Mouse (Mus musculus): Measurements from ENCODE around the gene Slco2b1. TPM values are rescaled to one million over a fixed set of nuclear protein-coding genes. Genes with fewer than 3 reads are reported as not detected.
"Not testable (repeated sequence)": the region's sequence is repeated elsewhere in the genome, so short reads cannot be mapped to it uniquely, and the experiment has no call there.

Slco2b1 gene
- 1.4 and 1.5 TPM in 2 replicates for polyA plus RNA-seq (2016; fragmentation: Nextera tagmentation; extraction: Ambion mirVana)

DNA sequence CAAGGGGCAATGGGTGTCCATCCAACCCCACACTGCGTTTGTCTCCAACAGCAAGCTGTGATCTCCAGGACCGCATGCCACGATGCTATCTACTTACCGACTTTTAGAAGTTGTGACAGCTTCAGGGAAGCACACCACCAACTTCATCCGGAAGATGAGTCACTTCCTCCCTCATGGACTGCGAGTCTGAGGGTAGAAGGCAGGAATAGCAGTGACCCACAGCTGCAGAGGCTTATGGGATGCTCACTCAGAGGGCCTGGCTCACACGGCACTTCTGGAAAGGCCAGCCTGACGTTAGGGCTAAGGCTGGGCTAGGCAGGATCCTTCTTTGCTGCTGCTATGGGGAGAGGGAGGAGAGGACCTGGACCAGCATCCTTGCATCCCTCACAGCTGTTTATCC lies at the start of gene Slco2b1:
Gene Slco2b1 (minus strand): TSS at position 175 of the 400 bp plus-strand sequence.
- Histone ChIP-seq H3K4me1 (replicated peaks) (peaks cover 25% of the 10 kb centered on the region), H3K36me3 (no peaks in the 10 kb centered on the region), H3K4me2 (no peak within 1 kb of the TSS), H3K9ac (replicated peaks) (no peak within 1 kb of the TSS), H3K4me3 (replicated peaks) (no peak within 1 kb of the TSS), H3K27me3 (peaks cover 6% of the 10 kb centered on the region; the same call in 1 of the 2 replicates), H3K9me3 (no peaks in the 10 kb centered on the region), H3K27ac (no peak within 1 kb of the TSS)
- 85% methylated on average over 8 of the region's 8 CpGs for WGBS
- no peak for ATAC-seq (ENCODE audit: insufficient number of reproducible peaks, insufficient read depth, low FRiP score, low TSS enrichment, low read depth)

DNA sequence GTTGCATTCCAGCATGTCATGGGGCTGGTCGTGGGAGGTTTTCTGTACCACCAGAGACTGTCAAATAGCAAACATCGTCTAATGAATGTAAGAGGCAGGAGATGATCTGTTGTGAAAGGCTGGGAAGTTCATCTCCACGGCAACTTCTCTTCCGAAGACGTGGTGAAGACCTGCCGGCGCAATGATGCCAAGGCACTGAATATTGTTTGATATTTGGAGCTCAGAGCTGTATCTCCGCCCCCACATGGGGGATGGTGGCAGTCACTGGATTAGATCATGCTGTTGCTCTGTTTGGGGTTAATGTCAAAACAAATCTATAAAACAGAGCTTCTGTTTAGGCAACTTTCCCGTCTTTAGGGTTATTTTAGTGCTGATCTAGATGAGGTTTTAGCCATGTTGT lies 28.1 kb upstream of the Slco2b1 start:
- no peak overlapping the region for H3K9ac ChIP-seq (replicated peaks)
- no peaks in the 10 kb centered on the region for H3K27me3 ChIP-seq
- no peak overlapping the region for H3K27ac ChIP-seq
- no peaks in the 10 kb centered on the region for H3K36me3 ChIP-seq
- no peak overlapping the region for H3K4me2 ChIP-seq
- H3K9me3 ChIP-seq: no peaks in the 10 kb centered on the region
- H3K4me1 ChIP-seq (replicated peaks): no peaks in the 10 kb centered on the region
- no peak overlapping the region for H3K4me3 ChIP-seq (replicated peaks)
- WGBS: 72% methylated on average over 9 of the region's 9 CpGs
- no peak for ATAC-seq (ENCODE audit: insufficient number of reproducible peaks, insufficient read depth, low FRiP score, low TSS enrichment, low read depth)

DNA sequence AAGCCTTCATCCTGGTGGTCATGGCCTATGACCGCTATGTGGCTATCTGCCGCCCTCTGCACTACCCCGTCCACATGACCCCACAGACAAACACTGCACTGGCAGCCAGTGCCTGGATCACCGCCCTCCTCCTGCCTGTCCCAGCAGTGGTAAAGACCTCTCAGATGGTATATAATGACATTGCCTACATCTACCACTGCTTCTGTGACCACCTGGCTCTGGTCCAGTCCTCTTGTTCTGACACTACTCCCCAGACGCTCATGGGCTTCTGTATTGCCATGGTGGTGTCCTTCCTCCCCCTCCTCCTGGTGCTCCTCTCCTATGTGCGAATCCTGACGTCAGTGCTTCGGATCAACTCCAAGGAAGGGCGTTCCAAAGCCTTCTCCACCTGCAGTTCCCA lies 24.4 kb upstream of the Slco2b1 start:
- WGBS: 96% methylated on average over 9 of the region's 9 CpGs
- H3K9ac ChIP-seq (replicated peaks); H3K36me3 ChIP-seq; H3K27ac ChIP-seq; H3K9me3 ChIP-seq; H3K4me1 ChIP-seq (replicated peaks); H3K27me3 ChIP-seq; H3K4me3 ChIP-seq (replicated peaks); H3K4me2 ChIP-seq; ATAC-seq (ENCODE audit: insufficient number of reproducible peaks, insufficient read depth, low FRiP score, low TSS enrichment, low read depth): not testable (repeated sequence)

DNA sequence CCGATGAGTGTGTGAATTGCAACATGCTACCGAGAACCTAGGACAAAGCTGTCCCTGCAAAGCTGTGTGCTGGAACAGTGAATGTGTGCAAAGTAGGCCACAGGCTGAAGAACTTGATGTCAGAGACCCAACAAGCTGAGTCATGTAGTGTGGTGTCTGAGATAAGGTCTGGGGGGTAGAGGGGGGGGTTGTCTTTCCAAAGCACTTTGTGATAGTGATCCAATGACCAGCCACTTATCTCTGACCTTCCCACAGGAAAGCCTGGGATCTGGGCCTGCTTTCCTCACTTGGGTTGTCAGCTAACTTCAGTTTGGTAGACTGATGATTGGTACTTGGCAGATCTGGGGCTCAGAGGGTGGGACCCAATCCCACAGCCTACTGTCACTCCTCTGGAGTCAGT lies 23.5 kb upstream of the Slco2b1 start:
- Histone ChIP-seq H3K4me2 (no peak overlapping the region), H3K9me3 (no peaks in the 10 kb centered on the region), H3K27ac (no peak overlapping the region), H3K4me1 (replicated peaks) (no peaks in the 10 kb centered on the region), H3K4me3 (replicated peaks) (no peak overlapping the region), H3K36me3 (no peaks in the 10 kb centered on the region), H3K9ac (replicated peaks) (no peak overlapping the region), H3K27me3 (no peaks in the 10 kb centered on the region)
- 87% methylated on average over 2 of the region's 2 CpGs for WGBS
- ATAC-seq (ENCODE audit: insufficient number of reproducible peaks, insufficient read depth, low FRiP score, low TSS enrichment, low read depth): no peak

DNA sequence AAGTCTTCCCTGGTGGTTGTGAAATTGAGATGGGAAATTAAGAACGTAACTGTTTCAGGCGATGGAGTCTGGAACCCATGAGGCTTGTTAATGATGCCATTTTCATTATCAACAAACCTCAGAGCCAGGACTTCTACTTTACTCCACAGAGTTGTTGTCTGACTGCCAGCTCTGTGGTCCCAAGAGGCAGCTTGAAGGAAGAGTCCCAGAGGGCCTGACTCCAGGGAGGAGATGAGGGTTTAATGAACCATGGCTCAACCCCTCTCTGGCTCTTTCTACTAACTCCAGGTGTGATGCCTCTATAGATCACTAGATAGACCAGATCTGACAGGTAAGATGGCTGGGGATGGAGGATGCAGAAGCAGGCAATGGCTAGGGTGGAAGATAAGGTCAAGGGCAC lies 18.8 kb upstream of the Slco2b1 start, which contains the start of gene Olfr520:
Gene Olfr520 (plus strand): TSS at position 301 of the 400 bp plus-strand sequence.
- H3K9ac ChIP-seq (replicated peaks): no peak within 1 kb of the TSS
- no peaks in the 10 kb centered on the region for H3K36me3 ChIP-seq
- no peaks in the 10 kb centered on the region for H3K27me3 ChIP-seq
- peaks cover 5% of the 10 kb centered on the region; the same call in 1 of the 2 replicates for H3K9me3 ChIP-seq
- 82% methylated on average over 2 of the region's 2 CpGs for WGBS
- ATAC-seq (ENCODE audit: insufficient number of reproducible peaks, insufficient read depth, low FRiP score, low TSS enrichment, low read depth): no peak
- H3K4me2 ChIP-seq: no peak within 1 kb of the TSS
- H3K4me1 ChIP-seq (replicated peaks): no peaks in the 10 kb centered on the region
- H3K27ac ChIP-seq: no peak within 1 kb of the TSS
- no peak within 1 kb of the TSS for H3K4me3 ChIP-seq (replicated peaks)

DNA sequence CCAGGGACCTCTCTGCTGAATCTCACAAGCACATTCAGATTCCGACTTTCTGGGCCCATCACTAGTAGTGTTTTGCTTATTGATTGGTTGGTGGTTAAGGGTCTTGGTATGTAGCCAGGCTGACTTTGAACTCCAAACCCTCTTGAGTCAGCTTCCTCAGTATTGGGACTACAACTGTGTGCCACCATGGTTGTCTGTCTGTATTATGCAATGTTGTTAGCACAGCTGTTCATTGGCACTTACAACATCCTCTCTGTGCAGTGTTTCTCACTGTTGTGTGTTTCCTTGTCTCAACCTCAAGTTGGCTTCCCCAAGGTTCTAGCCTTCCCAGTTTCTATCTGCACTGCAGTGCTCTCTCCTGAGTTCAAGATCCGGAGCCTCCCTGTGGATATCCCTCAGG lies 5.4 kb upstream of the Slco2b1 start:
- Histone ChIP-seq H3K9me3 (no peaks in the 10 kb centered on the region), H3K4me3 (replicated peaks) (no peak overlapping the region), H3K27me3 (no peaks in the 10 kb centered on the region; the same call in 1 of the 2 replicates), H3K4me2 (no peak overlapping the region), H3K4me1 (replicated peaks) (no peaks in the 10 kb centered on the region; the same call in 1 of the 2 replicates), H3K9ac (replicated peaks) (no peak overlapping the region), H3K36me3 (no peaks in the 10 kb centered on the region), H3K27ac (no peak overlapping the region)
- no peak for ATAC-seq (ENCODE audit: insufficient number of reproducible peaks, insufficient read depth, low FRiP score, low TSS enrichment, low read depth)
- WGBS: 82% methylated on average over 2 of the region's 2 CpGs

DNA sequence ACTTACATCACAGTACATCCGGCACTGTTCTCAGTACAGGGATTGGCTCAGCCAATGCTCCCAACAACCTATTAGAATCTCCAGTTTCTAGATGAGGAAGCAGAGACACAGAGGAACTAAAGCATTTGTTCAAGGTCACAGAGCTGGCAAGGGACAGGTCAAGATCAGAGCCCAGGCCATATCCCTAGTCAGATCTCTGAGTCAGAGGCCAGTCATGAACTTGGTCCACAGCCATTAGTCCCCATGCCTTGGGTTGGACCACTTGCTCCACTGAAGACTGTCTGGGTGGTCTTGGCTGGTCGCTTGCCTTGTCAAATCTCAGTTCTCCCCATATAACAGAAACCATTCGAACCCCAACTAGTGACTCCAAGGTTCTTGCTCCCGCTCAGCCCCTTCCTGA lies 1.3 kb upstream of the Slco2b1 start:
- H3K27me3 ChIP-seq: peaks cover 6% of the 10 kb centered on the region; the same call in 1 of the 2 replicates
- 89% methylated on average over 4 of the region's 4 CpGs for WGBS
- H3K4me1 ChIP-seq (replicated peaks): peaks cover 12% of the 10 kb centered on the region
- no peak overlapping the region for H3K4me2 ChIP-seq
- no peak overlapping the region for H3K4me3 ChIP-seq (replicated peaks)
- H3K36me3 ChIP-seq: no peaks in the 10 kb centered on the region
- H3K9me3 ChIP-seq: no peaks in the 10 kb centered on the region
- ATAC-seq (ENCODE audit: insufficient number of reproducible peaks, insufficient read depth, low FRiP score, low TSS enrichment, low read depth): no peak
- no peak overlapping the region for H3K27ac ChIP-seq
- no peak overlapping the region for H3K9ac ChIP-seq (replicated peaks)

DNA sequence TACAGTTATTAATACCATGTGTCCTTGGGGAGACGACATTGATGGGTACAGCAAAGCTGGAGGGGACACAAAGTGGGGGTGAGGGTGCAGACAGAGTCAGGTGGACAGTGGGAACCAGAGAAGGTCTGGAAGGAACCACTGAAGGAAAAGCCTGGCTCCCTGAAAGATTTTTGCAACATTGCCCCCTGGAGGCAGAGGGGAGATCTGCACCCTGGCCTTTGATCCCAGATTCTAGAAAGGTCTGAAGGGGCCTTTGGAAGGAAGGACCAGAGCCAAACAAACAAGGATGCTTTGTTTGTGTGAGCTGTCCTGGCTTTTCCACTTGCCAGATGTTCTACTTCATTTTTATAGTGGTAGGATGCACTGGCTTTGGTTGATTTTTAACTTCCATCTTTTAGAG lies 664 bp downstream of the Slco2b1 start:
- 28% methylated on average over 1 of the region's 1 CpGs for WGBS
- Histone ChIP-seq H3K4me1 (replicated peaks) (peaks cover 27% of the 10 kb centered on the region), H3K4me3 (replicated peaks) (no peak overlapping the region), H3K9ac (replicated peaks) (no peak overlapping the region), H3K27me3 (peaks cover 6% of the 10 kb centered on the region; the same call in 1 of the 2 replicates), H3K9me3 (no peaks in the 10 kb centered on the region), H3K4me2 (no peak overlapping the region), H3K36me3 (no peaks in the 10 kb centered on the region), H3K27ac (no peak overlapping the region)
- no peak for ATAC-seq (ENCODE audit: insufficient number of reproducible peaks, insufficient read depth, low FRiP score, low TSS enrichment, low read depth)

DNA sequence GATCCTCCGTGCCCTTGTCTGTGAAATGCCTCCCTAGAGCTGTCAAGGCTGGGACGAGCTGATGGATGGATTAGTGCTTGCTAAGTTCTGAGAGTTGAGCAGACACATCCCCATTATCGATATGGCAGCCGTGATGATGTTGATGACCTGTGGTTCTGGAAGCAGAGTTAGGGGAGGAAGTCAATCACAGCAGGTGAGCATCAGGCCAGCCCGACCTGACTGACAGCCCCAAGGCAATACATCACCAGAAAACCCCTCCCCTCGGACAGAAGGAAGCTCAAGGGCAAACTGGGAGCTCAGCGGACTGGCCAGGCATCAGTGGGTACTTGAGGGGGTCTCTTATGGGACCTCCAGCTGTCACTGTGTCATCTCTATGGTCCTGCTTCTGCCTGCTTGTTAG lies 1.1 kb downstream of the Slco2b1 start:
- 54% methylated on average over 7 of the region's 7 CpGs for WGBS
- H3K36me3 ChIP-seq: no peaks in the 10 kb centered on the region
- H3K27me3 ChIP-seq: peaks cover 6% of the 10 kb centered on the region; the same call in 1 of the 2 replicates
- no peaks in the 10 kb centered on the region for H3K9me3 ChIP-seq
- H3K27ac ChIP-seq: no peak overlapping the region
- peaks cover 27% of the 10 kb centered on the region for H3K4me1 ChIP-seq (replicated peaks)
- no peak overlapping the region for H3K4me2 ChIP-seq
- no peak overlapping the region for H3K9ac ChIP-seq (replicated peaks)
- ATAC-seq (ENCODE audit: insufficient number of reproducible peaks, insufficient read depth, low FRiP score, low TSS enrichment, low read depth): no peak
- no peak overlapping the region for H3K4me3 ChIP-seq (replicated peaks)

DNA sequence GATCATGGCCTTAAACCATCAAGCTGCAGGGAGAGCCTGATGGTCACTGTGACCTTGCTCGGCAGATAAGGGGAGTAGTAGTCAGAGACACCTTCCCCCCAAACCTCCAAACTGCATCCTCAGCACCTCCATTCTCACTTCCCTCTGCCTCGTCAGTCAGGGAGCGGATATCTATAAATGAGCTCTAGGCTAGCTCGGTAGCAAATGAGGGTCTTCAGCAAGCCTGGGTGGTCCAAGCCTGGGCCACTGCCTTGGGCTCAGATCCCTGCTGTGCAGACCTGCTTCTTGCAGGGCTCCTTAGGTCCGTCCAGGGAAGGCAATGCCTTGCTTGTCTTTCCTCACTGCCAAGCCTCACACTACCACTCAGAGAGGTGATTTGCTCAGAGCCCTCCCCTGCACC lies 2.4 kb downstream of the Slco2b1 start:
- H3K4me2 ChIP-seq: no peak overlapping the region
- peaks cover 27% of the 10 kb centered on the region for H3K4me1 ChIP-seq (replicated peaks)
- H3K4me3 ChIP-seq (replicated peaks): no peak overlapping the region
- no peak for ATAC-seq (ENCODE audit: insufficient number of reproducible peaks, insufficient read depth, low FRiP score, low TSS enrichment, low read depth)
- no peaks in the 10 kb centered on the region for H3K9me3 ChIP-seq
- no peak overlapping the region for H3K9ac ChIP-seq (replicated peaks)
- peaks cover 6% of the 10 kb centered on the region; the same call in 1 of the 2 replicates for H3K27me3 ChIP-seq
- no peaks in the 10 kb centered on the region for H3K36me3 ChIP-seq
- 58% methylated on average over 5 of the region's 5 CpGs for WGBS
- no peak overlapping the region for H3K27ac ChIP-seq

DNA sequence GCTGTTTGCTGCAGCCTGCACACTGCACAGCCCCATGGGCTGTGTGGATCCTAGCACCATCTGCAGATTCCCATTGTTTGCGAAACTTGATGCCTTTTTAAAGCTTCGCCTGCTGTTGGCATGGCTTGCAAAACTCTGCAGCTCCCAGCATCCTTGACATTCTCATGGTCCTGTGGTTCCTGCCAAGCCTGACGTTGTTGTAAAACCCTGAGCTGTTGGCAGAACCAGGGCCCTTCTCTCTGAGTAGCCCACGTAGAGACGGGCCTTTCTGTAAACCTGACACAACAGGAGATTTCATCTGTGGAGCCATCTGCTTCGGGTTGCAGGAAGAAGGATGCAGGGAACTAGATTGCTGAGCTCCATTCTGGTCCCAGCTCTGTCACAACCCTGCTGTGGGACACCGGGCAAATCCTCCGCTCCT lies 2.8 kb downstream of the Slco2b1 start:
- no peak overlapping the region for H3K4me3 ChIP-seq (replicated peaks)
- H3K9ac ChIP-seq (replicated peaks): no peak overlapping the region
- H3K27ac ChIP-seq: no peak overlapping the region
- no peak for ATAC-seq (ENCODE audit: insufficient number of reproducible peaks, insufficient read depth, low FRiP score, low TSS enrichment, low read depth)
- H3K4me1 ChIP-seq (replicated peaks): peaks cover 27% of the 10 kb centered on the region
- no peaks in the 10 kb centered on the region for H3K36me3 ChIP-seq
- 65% methylated on average over 8 of the region's 8 CpGs for WGBS
- H3K9me3 ChIP-seq: no peaks in the 10 kb centered on the region
- H3K4me2 ChIP-seq: no peak overlapping the region
- H3K27me3 ChIP-seq: peaks cover 6% of the 10 kb centered on the region; the same call in 1 of the 2 replicates

DNA sequence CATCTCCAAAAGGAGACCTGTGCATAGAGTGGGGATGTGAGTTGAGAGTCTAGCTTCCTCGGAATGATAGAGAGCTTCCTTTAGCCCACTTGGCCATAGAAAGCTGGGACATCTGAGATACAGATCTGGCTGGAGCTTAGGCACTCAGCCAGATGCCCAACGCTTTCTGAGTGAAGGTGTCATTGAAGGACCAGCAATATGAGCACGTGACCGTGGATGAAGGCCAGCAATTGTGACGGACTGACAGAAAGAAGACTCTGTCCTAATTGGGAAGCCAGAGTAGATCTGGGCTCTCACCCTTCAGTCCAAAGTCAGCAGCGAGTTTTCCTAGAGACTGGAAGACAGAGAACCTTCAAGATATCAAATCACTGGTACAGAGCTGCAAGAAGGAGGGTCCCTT lies 3.5 kb downstream of the Slco2b1 start:
- H3K9ac ChIP-seq (replicated peaks): no peak overlapping the region
- H3K4me3 ChIP-seq (replicated peaks): no peak overlapping the region
- H3K4me1 ChIP-seq (replicated peaks): peaks cover 27% of the 10 kb centered on the region
- no peaks in the 10 kb centered on the region for H3K36me3 ChIP-seq
- 83% methylated on average over 6 of the region's 6 CpGs for WGBS
- H3K27ac ChIP-seq: no peak overlapping the region
- no peak overlapping the region for H3K4me2 ChIP-seq
- no peak for ATAC-seq (ENCODE audit: insufficient number of reproducible peaks, insufficient read depth, low FRiP score, low TSS enrichment, low read depth)
- H3K27me3 ChIP-seq: peaks cover 6% of the 10 kb centered on the region; the same call in 1 of the 2 replicates
- H3K9me3 ChIP-seq: no peaks in the 10 kb centered on the region
